Mouse (Mus musculus) testis, adult 2 months (tissue): Measurements from ENCODE around the gene Tcf19.

Experiments
- CTCF ChIP-seq: fragments of 200-500 bp; IDR thresholded peaks from 2 replicates; pipeline ENCODE4 v1.5.1; 2012; ENCODE audit warnings: low read depth, mild to moderate bottlenecking, inconsistent platforms, low read length, moderate library complexity; ENCODE audit not compliant: control insufficient read depth, insufficient read depth, insufficient replicate concordance
- POLR2A ChIP-seq: fragments of 200-500 bp; IDR thresholded peaks from 2 replicates; pipeline ENCODE4 v1.6.1; 2012; ENCODE audit warnings: low read depth, mild to moderate bottlenecking, inconsistent platforms, low read length, moderate library complexity; ENCODE audit not compliant: control insufficient read depth

- TF ChIP-seq CTCF = no peak
- no peak for TF ChIP-seq POLR2A
These were observed 26.3 kb upstream of the Tcf19 start for GRCm38 (mm10) chr17:35542761-35543411.
